Mouse (Mus musculus): ENCODE measurements around the gene Serpinb1c. TPM values are rescaled to one million over a fixed set of nuclear protein-coding genes. Genes with fewer than 3 reads are reported as not detected.

Gene Serpinb1c
- total RNA-seq, 1 experiment = not detected

- in situ Hi-C loops (cut with MboI; ENCODE audit: low sequenced_read_pairs in 2 of 2, unreplicated experiment in 2 of 2) = no loop called here
- H3K27ac ChIP-seq (ENCODE audit: insufficient read depth, low read depth, low read length, poor library complexity, severe bottlenecking) = no peak overlapping the region
- no peak for DNase-seq (ENCODE audit: low read depth, low spot score)
Measured at GRCm38 (mm10) chr13:32912770-32913380, 14.9 kb upstream of the Serpinb1c start.

GRCm38 (mm10) chr13:32908182-32908581 lies 10.2 kb upstream of the Serpinb1c start:
- no peaks in the 10 kb centered on the region for H3K4me1 ChIP-seq (ENCODE audit: control insufficient read depth in 2 of 2, insufficient read depth in 2 of 2, low read length in 2 of 2, poor library complexity in 1 of 2)
- in situ Hi-C loops (cut with MboI; ENCODE audit: low sequenced_read_pairs in 2 of 2, unreplicated experiment in 2 of 2) = loop anchor here in 1 of 2 experiments (10.0 kb wide), 1 partner anchor 167 kb away; the partner anchor contains the start of gene Serpinb1b

More at GRCm38 (mm10) chr13:32912770-32913380, 14.9 kb upstream of the Serpinb1c start:
- Histone ChIP-seq H3K4me3 (ENCODE audit: insufficient read depth in 1 of 2, low read depth in 1 of 2, low read length in 2 of 2, poor library complexity in 1 of 2, severe bottlenecking in 1 of 2) (no peak overlapping the region), H3K9ac (ENCODE audit: insufficient read depth, low read depth, low read length, poor library complexity, severe bottlenecking) (no peak overlapping the region), H3K9me3 (ENCODE audit: control insufficient read depth, insufficient read depth, low read depth, low read length) (no peaks in the 10 kb centered on the region), H3K36me3 (ENCODE audit: control insufficient read depth, insufficient read depth, low read length, poor library complexity, severe bottlenecking) (no peaks in the 10 kb centered on the region), H3K4me1 (ENCODE audit: control insufficient read depth in 2 of 2, insufficient read depth in 2 of 2, low read length in 2 of 2, poor library complexity in 1 of 2) (no peaks in the 10 kb centered on the region)
- TF ChIP-seq ZNF384 (IDR thresholded peaks at IDR 0.05; ENCODE audit: low read depth, low read length) = peak; percentile 72; the same call in 1 of the 2 replicates
- no peak for TF ChIP-seq HCFC1 (IDR thresholded peaks at IDR 0.05; ENCODE audit: borderline replicate concordance, insufficient read depth, low read length)
- no peak for TF ChIP-seq CHD2 (IDR thresholded peaks at IDR 0.05; ENCODE audit: low read depth, low read length)
- TF ChIP-seq MAFK (IDR thresholded peaks at IDR 0.05; ENCODE audit: insufficient read depth, low read depth, low read length) = no peak
- TF ChIP-seq ZC3H11A (IDR thresholded peaks at IDR 0.05; ENCODE audit: borderline replicate concordance, low read depth, low read length) = no peak

DNA sequence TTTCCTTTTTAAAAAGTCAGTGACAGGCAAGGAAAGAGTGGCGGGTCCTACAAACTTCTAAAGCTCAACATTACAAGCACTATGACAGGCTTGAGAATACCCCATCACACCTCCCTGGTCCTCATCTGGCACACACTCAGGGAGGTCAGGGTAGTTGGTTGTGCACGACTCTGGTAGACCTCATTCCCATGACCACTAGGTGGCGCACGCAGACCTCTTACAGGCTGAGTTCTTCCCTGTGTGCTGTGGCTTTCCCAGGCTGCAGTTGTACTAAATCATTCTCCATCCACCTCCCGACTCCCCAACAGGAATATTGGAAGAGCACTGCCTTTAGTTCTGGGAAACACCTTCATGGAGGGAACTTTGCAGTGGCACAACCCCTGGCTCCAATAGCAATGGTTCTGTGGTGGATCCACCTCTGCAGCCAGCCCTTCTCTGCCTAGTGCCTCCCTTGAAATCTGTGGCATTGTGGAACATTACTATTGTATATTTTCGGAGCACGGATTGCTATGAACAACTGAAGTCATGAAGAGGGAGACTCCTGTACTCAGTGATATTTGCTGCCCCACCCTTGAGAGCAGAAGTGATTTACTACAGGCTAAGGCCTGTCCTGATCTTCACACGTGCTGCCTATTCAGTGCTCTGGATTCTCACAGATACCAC lies 5.3 kb upstream of the Serpinb1c start:
- Histone ChIP-seq H3K27ac (ENCODE audit: insufficient read depth, low read depth, low read length, poor library complexity, severe bottlenecking) (no peak overlapping the region), H3K9me3 (ENCODE audit: control insufficient read depth, insufficient read depth, low read depth, low read length) (no peaks in the 10 kb centered on the region), H3K4me3 (ENCODE audit: insufficient read depth in 1 of 2, low read depth in 1 of 2, low read length in 2 of 2, poor library complexity in 1 of 2, severe bottlenecking in 1 of 2) (no peak overlapping the region), H3K4me1 (ENCODE audit: control insufficient read depth in 2 of 2, insufficient read depth in 2 of 2, low read length in 2 of 2, poor library complexity in 1 of 2) (no peaks in the 10 kb centered on the region), H3K36me3 (ENCODE audit: control insufficient read depth, insufficient read depth, low read length, poor library complexity, severe bottlenecking) (no peaks in the 10 kb centered on the region), H3K9ac (ENCODE audit: insufficient read depth, low read depth, low read length, poor library complexity, severe bottlenecking) (no peak overlapping the region)
- TF ChIP-seq ZC3H11A (IDR thresholded peaks at IDR 0.05; ENCODE audit: borderline replicate concordance, low read depth, low read length) = peak; percentile 84
- TF ChIP-seq HCFC1 (IDR thresholded peaks at IDR 0.05; ENCODE audit: borderline replicate concordance, insufficient read depth, low read length) = no peak
- peak; percentile 90 for DNase-seq (ENCODE audit: low read depth, low spot score)
- in situ Hi-C loops (cut with MboI; ENCODE audit: low sequenced_read_pairs in 2 of 2, unreplicated experiment in 2 of 2) = loop anchor here in 1 of 2 experiments (10.0 kb wide), 1 partner anchor 171 kb away; the partner anchor contains the start of gene Serpinb1b

More at GRCm38 (mm10) chr13:32908182-32908581, 10.2 kb upstream of the Serpinb1c start:
- Histone ChIP-seq H3K9me3 (ENCODE audit: control insufficient read depth, insufficient read depth, low read depth, low read length) (no peaks in the 10 kb centered on the region), H3K4me3 (ENCODE audit: insufficient read depth in 1 of 2, low read depth in 1 of 2, low read length in 2 of 2, poor library complexity in 1 of 2, severe bottlenecking in 1 of 2) (no peak overlapping the region), H3K36me3 (ENCODE audit: control insufficient read depth, insufficient read depth, low read length, poor library complexity, severe bottlenecking) (no peaks in the 10 kb centered on the region), H3K27ac (ENCODE audit: insufficient read depth, low read depth, low read length, poor library complexity, severe bottlenecking) (no peak overlapping the region), H3K9ac (ENCODE audit: insufficient read depth, low read depth, low read length, poor library complexity, severe bottlenecking) (no peak overlapping the region)
- no peak for TF ChIP-seq MAFK (IDR thresholded peaks at IDR 0.05; ENCODE audit: insufficient read depth, low read depth, low read length)
- TF ChIP-seq ZC3H11A (IDR thresholded peaks at IDR 0.05; ENCODE audit: borderline replicate concordance, low read depth, low read length) = no peak
- TF ChIP-seq ZNF384 (IDR thresholded peaks at IDR 0.05; ENCODE audit: low read depth, low read length) = no peak
- no peak for TF ChIP-seq HCFC1 (IDR thresholded peaks at IDR 0.05; ENCODE audit: borderline replicate concordance, insufficient read depth, low read length)
- TF ChIP-seq CHD2 (IDR thresholded peaks at IDR 0.05; ENCODE audit: low read depth, low read length) = no peak
- no peak for DNase-seq (ENCODE audit: low read depth, low spot score)

- in situ Hi-C loops (cut with MboI; ENCODE audit: low sequenced_read_pairs in 2 of 2, unreplicated experiment in 2 of 2) = loop anchor here in 1 of 2 experiments (10.0 kb wide), 1 partner anchor 172 kb away; the partner anchor contains the start of gene Serpinb1b
- no peak overlapping the region for H3K27ac ChIP-seq (ENCODE audit: insufficient read depth, low read depth, low read length, poor library complexity, severe bottlenecking)
- H3K9ac ChIP-seq (ENCODE audit: insufficient read depth, low read depth, low read length, poor library complexity, severe bottlenecking) = no peak overlapping the region
- peak; percentile 30; the same call in 1 of the 2 replicates for TF ChIP-seq ZC3H11A (IDR thresholded peaks at IDR 0.05; ENCODE audit: borderline replicate concordance, low read depth, low read length)
- TF ChIP-seq CHD2 (IDR thresholded peaks at IDR 0.05; ENCODE audit: low read depth, low read length) = no peak
- DNase-seq (ENCODE audit: low read depth, low spot score) = peak; percentile 58
- no peaks in the 10 kb centered on the region for H3K4me1 ChIP-seq (ENCODE audit: control insufficient read depth in 2 of 2, insufficient read depth in 2 of 2, low read length in 2 of 2, poor library complexity in 1 of 2)
- H3K4me3 ChIP-seq (ENCODE audit: insufficient read depth in 1 of 2, low read depth in 1 of 2, low read length in 2 of 2, poor library complexity in 1 of 2, severe bottlenecking in 1 of 2) = no peak overlapping the region
- no peaks in the 10 kb centered on the region for H3K9me3 ChIP-seq (ENCODE audit: control insufficient read depth, insufficient read depth, low read depth, low read length)
- no peaks in the 10 kb centered on the region for H3K36me3 ChIP-seq (ENCODE audit: control insufficient read depth, insufficient read depth, low read length, poor library complexity, severe bottlenecking)
Measured at GRCm38 (mm10) chr13:32902481-32903015, 4.5 kb upstream of the Serpinb1c start.

Measured in ES-E14 (cell line).